Mouse (Mus musculus) ovary, postnatal 10 days (tissue): ENCODE measurements around the gene Bmyc.
"Not testable (repeated sequence)": the region's sequence is repeated elsewhere in the genome, so short reads cannot be mapped to it uniquely, and the experiment has no call there.

Source experiments
- DNase-seq: peaks from one replicate; pipeline ENCODE4 v3.0.0; 2022; ENCODE audit warnings: low spot score

Bmyc gene

GRCm38 (mm10) chr2:25733199-25733930 is 26.8 kb downstream of the Bmyc start:
- no peak for DNase-seq

GRCm38 (mm10) chr2:25736709-25737108 is 30.2 kb downstream of the Bmyc start, which contains the start of gene Obp2b:
Obp2b (plus strand) TSS chr2:25737009.
- DNase-seq = not testable (repeated sequence)

- no peak for DNase-seq
These were observed 35.1 kb downstream of the Bmyc start for GRCm38 (mm10) chr2:25741671-25742070.

GRCm38 (mm10) chr2:25754201-25754600 is 47.7 kb downstream of the Bmyc start:
- no peak for DNase-seq
